Mouse (Mus musculus) hindbrain, embryonic 16.5 days (tissue): ENCODE data around the gene Babam2. TPM values are rescaled to one million over a fixed set of nuclear protein-coding genes. Genes with fewer than 3 reads are reported as not detected.

Experiments used
- ATAC-seq: fragments of 200-750 bp; cut with Nextera tagmentation; 2 replicates; pipeline ENCODE4 v1.8.0; 2017; ENCODE audit warnings: moderate TSS enrichment, moderate library complexity
- H3K27ac ChIP-seq: fragments of 300-500 bp; sonication (generic); 2 replicates; pipeline ENCODE4 v1.5.1; 2014; ENCODE audit warnings: low read depth, mild to moderate bottlenecking, control low read depth, low read length, moderate library complexity
- H3K27me3 ChIP-seq: fragments of 300-500 bp; sonication (generic); replicated peaks from 2 replicates; pipeline ENCODE4 v1.6.1; 2014; ENCODE audit warnings: low read length; ENCODE audit not compliant: control insufficient read depth, insufficient read depth
- H3K36me3 ChIP-seq: fragments of 300-500 bp; sonication (generic); 2 replicates; pipeline ENCODE4 v1.6.1; 2014; ENCODE audit warnings: mild to moderate bottlenecking, low read length, moderate library complexity, mixed read lengths; ENCODE audit not compliant: control insufficient read depth, insufficient read depth
- H3K4me1 ChIP-seq: fragments of 300-500 bp; sonication (generic); 2 replicates; pipeline ENCODE4 v1.6.1; 2014; ENCODE audit warnings: low read depth, low read length; ENCODE audit not compliant: control insufficient read depth, insufficient read depth
- H3K4me2 ChIP-seq: fragments of 300-500 bp; sonication (generic); 2 replicates; pipeline ENCODE4 v1.6.1; 2014; ENCODE audit warnings: mild to moderate bottlenecking, low read length, control low read depth, moderate library complexity
- H3K4me3 ChIP-seq: fragments of 300-500 bp; sonication (generic); 2 replicates; pipeline ENCODE4 v1.5.1; 2014; ENCODE audit warnings: mild to moderate bottlenecking, low read length, control low read depth, moderate library complexity
- H3K9ac ChIP-seq: fragments of 300-500 bp; sonication (generic); 2 replicates; pipeline ENCODE4 v1.6.1; 2014; ENCODE audit warnings: low read depth, mild to moderate bottlenecking, control low read depth, low read length, moderate library complexity
- H3K9me3 ChIP-seq: fragments of 300-500 bp; sonication (generic); 2 replicates; pipeline ENCODE4 v1.6.1; 2014; ENCODE audit warnings: mild to moderate bottlenecking, low read length, moderate library complexity; ENCODE audit not compliant: control insufficient read depth
- WGBS: fragments of 180-500 bp; shearing (Covaris S2); extraction: QIAGEN DNeasy Blood & Tissue Kit; methylation state at CpG from one replicate; pipeline ENCODE4 v1.1.7; 2014; 5-methylcytosine and 5-hydroxymethylcytosine counted together
- polyA plus RNA-seq: library from polyadenylated mRNA; unstranded; fragments of >200 nt; fragmentation: Nextera tagmentation; extraction: Ambion mirVana; gene quantifications from 2 replicates; pipeline ENCODE4 v1.2.1, GENCODE M21; 2015

Gene Babam2
- polyA plus RNA-seq, 1 experiment from 2014 or later, result 49.0 TPM

DNA sequence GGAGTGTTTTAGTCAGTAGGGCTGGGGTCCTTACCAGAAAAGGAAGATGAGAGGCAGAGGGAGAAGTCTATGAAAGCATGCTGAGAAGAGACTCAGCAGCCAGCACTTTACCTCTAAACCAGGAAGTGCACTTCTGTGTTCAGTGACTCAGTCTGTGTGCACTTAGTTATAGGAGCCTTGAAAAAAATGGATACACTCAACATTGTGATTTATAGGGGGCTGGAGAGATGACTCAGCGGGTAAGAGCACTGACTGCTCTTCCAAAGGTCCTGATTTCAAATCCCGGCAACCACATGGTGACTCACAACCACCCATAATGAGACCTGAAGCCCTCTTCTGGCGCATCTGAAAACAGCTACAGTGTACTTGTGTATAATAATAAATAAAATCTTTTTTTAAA, 238.5 kb downstream of the Babam2 start:
- Histone ChIP-seq H3K27me3 (no peaks in the 10 kb centered on the region), H3K9me3 (no peaks in the 10 kb centered on the region), H3K4me3 (no peak overlapping the region), H3K36me3 (no peaks in the 10 kb centered on the region), H3K4me1 (no peaks in the 10 kb centered on the region), H3K9ac (no peak overlapping the region), H3K4me2 (no peak overlapping the region), H3K27ac (no peak overlapping the region)
- ATAC-seq, result no peak
- 93% methylated on average over 3 of the region's 3 CpGs for WGBS

DNA sequence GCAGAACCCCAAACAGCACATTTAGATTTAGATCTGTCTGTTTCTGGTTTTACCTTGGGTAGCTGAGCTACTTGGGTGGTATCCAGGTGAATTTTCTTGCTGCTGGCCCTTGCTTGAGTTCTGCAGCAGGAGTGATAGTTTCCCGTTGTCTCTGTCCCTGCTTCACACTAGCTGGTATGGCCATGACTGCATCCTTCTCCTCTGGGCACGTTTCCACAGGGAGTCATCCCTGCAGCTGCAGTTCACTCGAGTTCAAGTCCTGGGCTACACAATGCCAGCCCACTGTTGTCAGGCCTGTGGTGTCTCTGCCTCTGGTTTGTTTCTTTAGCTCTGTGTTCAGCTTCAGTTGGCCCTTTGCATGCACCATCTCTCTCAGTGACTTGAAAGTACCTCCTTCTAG, 239.0 kb downstream of the Babam2 start:
- Histone ChIP-seq H3K4me2 (no peak overlapping the region), H3K4me1 (no peaks in the 10 kb centered on the region), H3K27ac (no peak overlapping the region), H3K9me3 (no peaks in the 10 kb centered on the region), H3K4me3 (no peak overlapping the region), H3K9ac (no peak overlapping the region), H3K36me3 (no peaks in the 10 kb centered on the region), H3K27me3 (no peaks in the 10 kb centered on the region)
- no peak for ATAC-seq
- 71% methylated on average over 3 of the region's 3 CpGs for WGBS

DNA sequence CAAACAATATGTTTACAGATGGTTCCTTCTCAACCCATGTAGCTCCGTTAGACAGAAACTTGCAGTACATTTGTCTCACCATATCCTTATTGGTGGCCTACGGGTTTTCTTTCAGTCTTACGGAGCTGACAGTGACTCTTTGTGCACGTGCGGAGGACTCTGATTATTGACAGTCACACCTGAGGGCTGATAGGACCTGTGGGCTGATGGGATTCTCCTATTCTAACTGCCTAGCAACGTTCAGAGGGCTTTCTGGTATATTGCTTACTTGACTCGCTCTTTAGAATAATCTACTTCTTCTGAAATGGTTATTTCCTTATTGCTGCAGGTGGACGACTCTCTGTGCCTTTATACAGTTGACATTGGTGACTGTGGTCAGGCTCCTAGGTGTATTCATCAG, 243.4 kb downstream of the Babam2 start:
- no peaks in the 10 kb centered on the region for H3K4me1 ChIP-seq
- no peak overlapping the region for H3K4me3 ChIP-seq
- 92% methylated on average over 8 of the region's 8 CpGs for WGBS
- no peak overlapping the region for H3K27ac ChIP-seq
- H3K4me2 ChIP-seq, result no peak overlapping the region
- no peaks in the 10 kb centered on the region for H3K36me3 ChIP-seq
- no peaks in the 10 kb centered on the region for H3K27me3 ChIP-seq
- ATAC-seq, result no peak
- H3K9ac ChIP-seq, result no peak overlapping the region
- H3K9me3 ChIP-seq, result no peaks in the 10 kb centered on the region

DNA sequence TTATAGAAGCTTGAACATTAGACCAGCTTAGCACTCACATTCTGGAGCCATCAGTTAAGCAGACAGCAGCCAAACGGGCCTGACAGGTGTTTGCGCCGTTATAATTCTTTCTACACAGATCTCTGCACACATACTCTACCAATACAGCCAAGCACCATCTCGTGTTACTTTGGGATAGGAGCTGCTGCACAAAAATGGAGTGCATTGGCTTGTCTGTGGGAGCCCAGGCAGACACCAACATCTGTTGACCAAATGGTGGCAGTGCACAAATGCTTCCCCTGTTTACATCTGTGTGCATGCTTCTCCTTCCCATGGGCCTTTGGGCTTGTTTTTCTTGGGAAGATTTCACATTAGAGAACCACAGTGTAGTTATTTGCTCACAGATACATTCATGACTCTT, 249.7 kb downstream of the Babam2 start:
- H3K27me3 ChIP-seq, result no peaks in the 10 kb centered on the region
- H3K4me2 ChIP-seq, result no peak overlapping the region
- no peaks in the 10 kb centered on the region for H3K9me3 ChIP-seq
- no peaks in the 10 kb centered on the region for H3K36me3 ChIP-seq
- no peaks in the 10 kb centered on the region for H3K4me1 ChIP-seq
- H3K27ac ChIP-seq, result no peak overlapping the region
- no peak overlapping the region for H3K4me3 ChIP-seq
- no peak overlapping the region for H3K9ac ChIP-seq
- ATAC-seq, result no peak
- 72% methylated on average over 4 of the region's 4 CpGs for WGBS

DNA sequence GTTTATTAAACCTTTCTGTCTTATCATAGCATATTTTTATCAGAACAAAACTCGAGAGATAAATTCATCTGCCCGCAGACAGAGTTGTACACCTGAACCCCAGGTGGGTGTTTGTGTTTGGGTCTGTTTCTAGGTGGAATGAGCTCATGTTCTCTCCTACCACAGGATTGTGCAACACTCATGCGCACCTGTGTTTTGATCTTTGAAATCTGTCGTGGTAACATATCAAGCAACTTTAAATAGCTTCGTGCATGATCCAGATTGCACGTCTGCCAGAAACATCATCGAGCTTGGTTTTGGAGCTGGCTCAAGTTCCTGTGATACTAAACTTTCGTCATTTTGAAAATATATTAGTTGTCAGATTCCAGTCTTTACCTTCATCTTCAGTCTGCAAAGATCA, 251.9 kb downstream of the Babam2 start:
- Histone ChIP-seq H3K27me3 (no peaks in the 10 kb centered on the region), H3K9me3 (no peaks in the 10 kb centered on the region), H3K4me1 (no peaks in the 10 kb centered on the region), H3K9ac (no peak overlapping the region), H3K4me2 (no peak overlapping the region), H3K27ac (no peak overlapping the region), H3K4me3 (no peak overlapping the region), H3K36me3 (no peaks in the 10 kb centered on the region)
- 92% methylated on average over 8 of the region's 8 CpGs for WGBS
- ATAC-seq, result no peak

DNA sequence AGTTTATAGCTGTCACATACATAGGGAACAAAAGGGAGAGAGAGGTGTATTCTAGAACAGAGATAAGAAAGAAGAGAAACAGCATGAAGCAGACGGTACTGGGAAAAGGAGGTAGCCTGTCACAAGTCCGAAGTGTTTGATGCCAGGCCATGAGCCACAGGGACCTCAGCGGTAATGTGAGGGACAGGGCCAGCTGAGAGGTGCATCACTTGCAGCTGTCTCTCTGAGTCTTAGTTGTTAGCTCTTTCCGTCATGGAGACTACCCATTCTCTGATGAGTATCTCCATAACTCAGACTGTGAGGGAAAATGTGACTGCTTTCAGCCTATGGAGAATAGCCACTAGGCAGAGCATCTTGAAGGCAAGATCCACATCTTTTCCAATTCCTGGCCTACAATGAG, 253.0 kb downstream of the Babam2 start:
- ATAC-seq, result no peak
- H3K9me3 ChIP-seq, result no peaks in the 10 kb centered on the region
- 95% methylated on average over 4 of the region's 4 CpGs for WGBS
- H3K4me3 ChIP-seq, result no peak overlapping the region
- H3K9ac ChIP-seq, result no peak overlapping the region
- H3K36me3 ChIP-seq, result no peaks in the 10 kb centered on the region
- no peak overlapping the region for H3K27ac ChIP-seq
- H3K4me2 ChIP-seq, result no peak overlapping the region
- H3K27me3 ChIP-seq, result no peaks in the 10 kb centered on the region
- H3K4me1 ChIP-seq, result no peaks in the 10 kb centered on the region

DNA sequence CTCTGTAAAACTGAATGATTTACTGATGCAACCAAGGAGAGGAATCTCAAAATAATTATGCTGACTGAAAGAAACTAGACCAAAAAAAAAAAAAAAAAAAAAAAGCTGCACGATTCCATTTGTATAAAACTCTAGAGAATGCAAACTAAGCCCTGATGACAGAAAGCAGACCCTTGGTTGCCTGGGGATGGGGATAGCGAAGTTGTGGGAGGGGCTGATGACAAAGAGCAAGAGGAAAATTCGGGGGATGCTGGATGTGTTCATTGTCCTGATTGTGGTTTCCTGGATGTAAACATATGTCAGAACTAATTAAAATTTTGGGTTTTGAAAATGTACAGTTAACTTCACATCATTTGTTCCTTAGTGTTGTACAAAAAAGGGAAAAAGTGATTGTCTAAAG, 257.7 kb downstream of the Babam2 start:
- Histone ChIP-seq H3K36me3 (no peaks in the 10 kb centered on the region), H3K9ac (no peak overlapping the region), H3K4me3 (no peak overlapping the region), H3K9me3 (no peaks in the 10 kb centered on the region), H3K4me1 (no peaks in the 10 kb centered on the region), H3K4me2 (no peak overlapping the region), H3K27ac (no peak overlapping the region), H3K27me3 (no peaks in the 10 kb centered on the region)
- no peak for ATAC-seq
- WGBS, result 84% methylated on average over 3 of the region's 3 CpGs

DNA sequence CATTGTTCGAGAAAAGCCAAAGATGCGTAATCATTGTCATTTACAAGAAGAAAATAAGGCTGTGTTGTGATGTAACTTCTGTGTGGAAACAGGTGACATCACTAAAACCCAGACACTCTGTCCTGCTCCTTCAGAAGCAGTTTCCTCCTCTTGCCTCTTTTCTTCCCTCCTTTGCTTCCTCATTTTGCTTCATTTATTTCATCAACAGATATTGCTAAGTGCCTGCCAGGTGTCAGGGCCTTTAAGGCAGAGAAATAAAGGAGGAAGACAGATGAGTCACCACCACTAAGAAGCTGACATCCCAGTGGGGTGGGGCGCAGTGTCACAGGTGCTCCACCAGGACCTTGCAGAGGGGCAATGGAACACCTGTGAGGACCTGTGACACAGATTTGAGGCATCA, 258.9 kb downstream of the Babam2 start:
- Histone ChIP-seq H3K4me3 (no peak overlapping the region), H3K27ac (no peak overlapping the region), H3K27me3 (no peaks in the 10 kb centered on the region), H3K9ac (no peak overlapping the region), H3K4me2 (no peak overlapping the region), H3K9me3 (no peaks in the 10 kb centered on the region), H3K4me1 (no peaks in the 10 kb centered on the region), H3K36me3 (no peaks in the 10 kb centered on the region)
- no peak for ATAC-seq
- WGBS, result 91% methylated on average over 3 of the region's 3 CpGs

DNA sequence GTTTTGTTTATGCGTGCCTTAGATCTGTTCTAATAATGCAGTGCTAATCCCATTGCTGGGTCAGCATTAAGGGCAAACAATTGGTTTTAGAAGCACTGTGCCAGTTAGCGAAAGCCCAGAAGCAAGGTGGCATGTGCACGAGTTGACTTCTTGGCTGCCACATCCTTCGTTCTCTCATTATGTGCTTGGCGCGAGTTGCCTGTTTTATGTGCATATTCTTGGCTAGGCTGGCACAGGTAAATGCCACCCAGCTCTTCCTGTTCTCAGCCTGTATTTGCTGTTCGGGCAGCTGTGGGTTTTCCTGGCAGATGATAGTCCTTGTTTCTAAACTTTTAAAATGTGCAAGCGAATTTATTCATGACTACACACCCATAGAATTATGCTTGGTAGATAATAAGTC, 262.4 kb downstream of the Babam2 start:
- no peak for ATAC-seq
- H3K27ac ChIP-seq, result no peak overlapping the region
- WGBS, result 71% methylated on average over 8 of the region's 8 CpGs
- H3K9me3 ChIP-seq, result no peaks in the 10 kb centered on the region
- H3K4me1 ChIP-seq, result no peaks in the 10 kb centered on the region
- H3K36me3 ChIP-seq, result no peaks in the 10 kb centered on the region
- H3K4me2 ChIP-seq, result no peak overlapping the region
- H3K27me3 ChIP-seq, result no peaks in the 10 kb centered on the region
- H3K4me3 ChIP-seq, result no peak overlapping the region
- no peak overlapping the region for H3K9ac ChIP-seq

DNA sequence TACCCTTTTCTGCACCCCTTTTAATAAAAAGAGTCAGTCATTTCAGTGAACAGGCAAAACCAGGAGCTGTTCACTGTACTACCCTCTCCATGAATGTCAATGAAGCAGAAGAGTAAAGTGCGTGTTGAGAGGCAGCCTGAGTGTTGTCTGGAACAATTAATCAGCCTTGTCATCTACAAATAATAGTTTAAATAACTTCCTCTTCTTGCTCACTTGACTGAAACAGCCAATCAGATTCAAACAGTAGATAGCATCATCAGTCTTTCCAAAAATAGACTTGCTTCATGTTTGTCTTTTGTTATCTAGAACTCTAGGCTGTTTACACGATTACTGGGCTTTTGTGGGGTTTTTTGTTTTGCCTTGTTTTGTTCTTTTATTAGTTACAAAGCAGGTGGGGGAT, 263.9 kb downstream of the Babam2 start:
- H3K4me2 ChIP-seq, result no peak overlapping the region
- H3K4me1 ChIP-seq, result no peaks in the 10 kb centered on the region
- ATAC-seq, result no peak
- H3K9me3 ChIP-seq, result no peaks in the 10 kb centered on the region
- 42% methylated on average over 2 of the region's 2 CpGs for WGBS
- H3K9ac ChIP-seq, result no peak overlapping the region
- no peak overlapping the region for H3K4me3 ChIP-seq
- H3K27me3 ChIP-seq, result no peaks in the 10 kb centered on the region
- H3K27ac ChIP-seq, result no peak overlapping the region
- no peaks in the 10 kb centered on the region for H3K36me3 ChIP-seq
